Mouse (Mus musculus) kidney, adult 11 months (tissue): ENCODE measurements around the gene Snapin.

ENCODE experiments used
- DNase-seq: peaks from one replicate; pipeline ENCODE4 v3.0.0; 2022

Snapin gene

DNA sequence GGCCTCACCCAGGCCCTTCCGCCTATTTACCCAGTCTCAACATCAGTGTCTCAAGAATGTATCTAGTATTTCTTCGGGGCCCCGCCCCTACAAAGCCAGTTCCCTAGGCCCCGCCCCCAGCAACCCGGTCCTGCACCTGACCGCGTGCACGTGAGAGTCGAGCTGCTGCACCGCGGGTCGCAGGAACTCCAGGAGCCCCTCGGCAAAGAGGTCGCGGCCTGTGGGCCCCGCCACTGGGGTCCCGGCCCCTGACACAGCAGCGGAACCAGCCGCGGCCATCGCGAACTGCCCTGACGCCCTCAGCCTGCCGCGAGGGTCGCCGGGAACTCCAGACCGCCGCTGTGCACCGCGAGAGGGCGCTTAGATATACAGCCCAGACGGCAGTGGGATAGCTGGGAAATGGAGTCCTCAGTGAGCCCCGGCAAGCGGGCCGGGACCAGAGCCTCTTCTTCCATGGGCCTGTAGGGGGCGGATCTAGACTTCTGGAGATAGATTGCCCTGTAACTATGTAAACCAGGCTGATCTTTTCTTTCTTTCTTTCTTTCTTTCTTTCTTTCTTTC lies at the start of gene Snapin:
TSS of gene Snapin (minus strand) at position 338 of the 561 bp plus-strand sequence.
- peak; percentile 97 for DNase-seq

DNA sequence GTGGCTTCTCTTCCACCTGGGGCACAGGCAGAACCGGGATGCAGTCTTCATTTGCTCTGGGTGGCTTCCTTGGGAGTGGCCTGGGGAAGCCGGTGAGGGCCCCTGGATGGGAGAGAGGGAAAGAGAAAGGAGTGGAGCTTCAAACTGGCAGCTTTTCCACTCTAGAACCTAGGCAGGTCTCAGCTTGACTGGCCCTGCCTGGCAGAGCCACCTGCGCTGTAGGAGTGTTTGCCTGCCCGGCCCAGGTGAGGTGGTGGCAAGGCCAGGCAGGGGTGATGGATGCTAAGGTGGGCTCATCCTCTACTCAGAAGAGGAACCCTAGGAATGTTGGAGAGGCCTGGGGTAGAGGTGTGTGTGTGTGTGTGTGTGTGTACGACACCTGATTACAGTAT lies 47.1 kb upstream of the Snapin start:
- no peak for DNase-seq

- DNase-seq: peak; percentile 90
Measured at GRCm38 (mm10) chr3:90537141-90537904, 46.5 kb upstream of the Snapin start, which contains the start of gene S100a16. TSS of gene S100a16 (plus strand) at chr3:90537254.

- DNase-seq: no peak
Measured at GRCm38 (mm10) chr3:90535446-90535845, 44.6 kb upstream of the Snapin start.

DNA sequence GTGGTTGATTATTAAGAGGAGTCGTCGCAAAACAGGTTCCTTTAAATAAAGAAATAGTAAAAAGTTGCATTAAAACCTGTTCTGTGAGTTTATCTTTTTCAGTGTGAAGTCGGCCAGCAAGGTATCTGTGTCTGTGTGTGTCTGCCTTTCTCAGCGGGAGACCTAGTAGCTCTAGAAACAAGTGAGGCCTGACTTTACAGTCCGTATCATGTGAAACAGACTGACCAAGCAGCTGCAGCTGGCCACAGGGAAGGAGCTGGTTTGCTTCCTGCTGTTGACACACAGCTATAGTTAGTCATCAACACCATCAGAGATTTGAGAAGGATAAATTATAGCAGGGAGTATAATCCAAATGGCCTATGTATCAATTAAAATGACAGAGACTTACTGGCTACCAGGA lies 40.9 kb upstream of the Snapin start:
- no peak for DNase-seq

- DNase-seq: no peak
Measured at GRCm38 (mm10) chr3:90527291-90527873, 36.5 kb upstream of the Snapin start.

DNA sequence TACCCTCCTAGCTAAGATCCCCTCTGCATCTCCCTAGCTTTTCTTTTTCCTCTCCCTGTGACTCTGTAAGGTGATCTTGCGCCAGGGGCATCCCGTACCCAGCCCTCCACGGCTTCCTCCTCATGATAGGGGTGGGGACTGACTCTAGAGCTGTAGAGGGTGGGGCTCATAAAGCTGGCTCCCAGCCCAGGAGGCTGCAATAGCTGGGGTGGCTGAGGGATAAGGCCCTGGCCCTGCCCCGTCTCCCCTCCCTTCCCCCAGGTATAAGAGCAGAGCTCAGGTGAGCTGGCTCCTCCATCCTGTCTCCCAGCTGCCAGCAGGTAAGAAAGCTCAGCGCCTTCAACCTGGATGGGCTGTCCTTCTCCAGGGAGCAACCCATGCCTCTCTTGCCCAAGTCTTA lies 35.7 kb upstream of the Snapin start, which contains the start of gene S100a14:
TSS of gene S100a14 (plus strand) at position 277 of the 400 bp plus-strand sequence.
- DNase-seq: no peak

DNA sequence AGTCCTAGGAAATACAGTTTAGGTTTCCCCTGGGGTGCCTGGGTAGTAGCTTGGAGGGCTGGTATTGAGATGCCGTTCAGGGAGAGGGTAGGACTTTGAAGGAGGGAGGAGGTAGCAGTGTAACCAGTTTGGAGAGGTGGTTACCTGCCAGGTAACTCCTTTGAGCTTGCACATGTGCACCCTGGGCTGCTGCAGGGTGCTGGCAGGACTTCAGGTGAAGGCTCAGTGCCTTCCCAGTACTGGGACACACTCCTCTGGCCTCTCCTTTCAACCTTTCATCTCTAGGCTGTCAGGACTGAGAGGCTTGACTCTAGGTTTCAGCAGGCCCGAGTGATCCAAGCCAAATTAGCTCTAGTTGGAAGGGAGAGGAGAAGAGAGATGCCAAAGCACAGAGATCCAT lies 35.2 kb upstream of the Snapin start:
- no peak for DNase-seq

- peak; percentile 60 for DNase-seq
Measured at GRCm38 (mm10) chr3:90525421-90525820, 34.6 kb upstream of the Snapin start.

GRCm38 (mm10) chr3:90517711-90518110 lies 26.9 kb upstream of the Snapin start:
- DNase-seq: no peak

DNA sequence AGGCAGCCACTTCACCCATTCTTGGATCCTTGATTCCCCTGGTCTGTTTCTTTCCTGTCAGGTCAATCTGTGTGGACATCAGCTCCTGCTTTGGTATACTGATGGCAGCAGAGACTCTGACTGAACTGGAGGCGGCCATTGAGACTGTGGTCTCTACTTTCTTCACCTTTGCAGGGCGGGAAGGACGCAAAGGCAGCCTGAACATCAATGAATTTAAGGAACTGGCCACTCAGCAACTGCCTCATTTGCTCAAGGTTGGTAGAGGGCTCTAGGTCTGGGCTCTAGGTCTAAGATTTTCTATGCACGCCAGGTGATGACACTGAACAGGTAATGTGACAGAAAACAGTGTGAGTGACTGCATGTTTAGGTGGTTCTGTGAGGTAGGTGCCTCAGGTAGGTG lies 25.0 kb upstream of the Snapin start:
- DNase-seq: no peak

DNA sequence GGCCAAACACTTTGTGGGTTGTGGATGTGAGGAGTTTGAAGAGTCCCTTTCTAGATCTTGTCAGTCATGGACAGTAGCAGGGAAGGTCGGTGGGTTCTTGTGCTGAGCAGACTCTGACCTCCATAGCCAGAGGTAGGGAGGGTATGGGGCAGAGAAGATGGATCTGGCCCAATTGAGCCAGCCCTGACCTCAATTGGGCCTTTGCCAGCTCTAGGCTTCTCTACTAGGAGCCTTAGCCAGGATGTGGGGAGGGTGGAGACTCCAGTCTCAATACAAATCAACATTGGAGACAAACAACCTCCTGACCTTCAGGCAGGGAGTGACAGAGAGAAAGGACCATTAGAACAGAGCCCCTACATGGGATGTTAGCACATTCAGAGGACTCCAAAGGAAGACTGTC lies 24.4 kb upstream of the Snapin start:
- DNase-seq: peak; percentile 46

DNA sequence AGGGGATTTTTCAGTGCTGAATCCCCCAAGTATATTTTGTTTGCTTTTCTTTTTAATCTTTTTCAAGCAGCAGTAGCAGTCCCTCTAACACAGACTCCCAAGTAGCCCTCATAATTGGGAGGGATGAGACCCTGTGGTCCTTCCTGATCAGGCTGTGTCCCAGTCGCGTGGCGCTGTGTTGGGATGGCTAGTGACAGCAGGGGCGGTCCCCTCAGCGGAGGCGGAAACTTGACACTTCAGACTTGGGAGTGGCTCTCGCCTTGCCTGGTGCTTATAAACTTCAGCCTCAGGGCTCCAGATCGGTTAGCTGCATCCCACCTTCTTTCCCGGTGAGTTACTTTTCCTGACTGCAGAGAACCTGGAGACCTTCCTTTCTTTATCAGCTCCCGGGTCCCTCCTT lies 23.9 kb upstream of the Snapin start:
- peak; percentile 77 for DNase-seq

- peak; percentile 91 for DNase-seq
Measured at GRCm38 (mm10) chr3:90513796-90514590, 23.2 kb upstream of the Snapin start, which contains the start of the genes S100a1 and S100a13. TSS of gene S100a1 (minus strand) at chr3:90514392. TSS of gene S100a13 (plus strand) at chr3:90514435.

DNA sequence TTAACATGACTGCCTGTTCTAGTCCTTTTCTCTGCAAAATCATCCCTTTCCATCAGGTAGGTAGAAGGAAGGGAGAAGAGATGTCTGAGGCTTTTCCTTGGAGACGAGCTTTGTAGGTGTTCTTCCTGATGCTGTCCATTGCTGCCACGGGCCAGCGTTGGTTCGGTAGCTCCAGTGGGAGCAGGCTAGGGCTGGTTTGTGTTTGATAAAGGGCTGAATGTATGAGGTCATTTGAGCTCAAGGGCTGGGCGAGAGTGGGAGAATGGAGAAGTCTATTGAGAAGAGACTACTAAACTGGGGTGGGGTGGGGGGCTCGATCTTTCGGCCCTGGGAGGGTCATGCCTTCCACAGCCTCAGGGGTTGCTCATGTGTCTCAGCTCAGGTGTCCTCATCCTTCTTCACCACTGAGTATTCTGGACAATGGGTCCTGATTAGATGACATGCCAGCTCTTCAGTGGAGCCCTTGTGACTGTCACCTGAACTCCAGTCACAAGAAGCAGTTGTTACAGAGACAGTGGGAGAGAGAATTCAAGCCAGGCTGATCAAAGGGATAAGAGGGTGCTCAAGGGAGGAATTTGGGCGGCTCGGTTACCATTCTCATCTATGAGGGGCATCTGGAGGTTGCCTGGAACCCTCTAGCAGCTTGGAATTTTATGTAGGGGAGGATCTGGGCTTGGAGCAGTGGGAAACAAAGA lies 22.3 kb upstream of the Snapin start:
- DNase-seq: no peak

DNA sequence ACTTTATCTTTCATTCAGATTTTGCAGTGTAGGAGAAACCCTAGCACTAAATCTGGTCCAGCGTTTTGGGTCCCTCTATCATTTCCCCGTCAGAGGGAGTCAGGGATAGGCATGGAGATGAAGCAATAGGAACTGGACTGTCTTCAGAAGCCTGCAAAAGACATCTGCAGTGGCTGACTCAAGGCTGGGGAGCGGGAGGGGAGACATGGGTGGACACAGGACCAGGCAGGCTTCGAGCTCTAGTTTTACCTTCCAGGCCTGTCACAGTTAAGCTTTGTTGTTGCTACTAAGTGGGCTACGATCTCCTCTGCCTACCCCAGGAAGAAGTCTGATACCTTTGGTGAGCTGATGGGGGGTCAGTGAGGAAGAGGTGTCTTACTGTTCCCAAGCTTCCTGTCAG lies 21.4 kb upstream of the Snapin start:
- no peak for DNase-seq

DNA sequence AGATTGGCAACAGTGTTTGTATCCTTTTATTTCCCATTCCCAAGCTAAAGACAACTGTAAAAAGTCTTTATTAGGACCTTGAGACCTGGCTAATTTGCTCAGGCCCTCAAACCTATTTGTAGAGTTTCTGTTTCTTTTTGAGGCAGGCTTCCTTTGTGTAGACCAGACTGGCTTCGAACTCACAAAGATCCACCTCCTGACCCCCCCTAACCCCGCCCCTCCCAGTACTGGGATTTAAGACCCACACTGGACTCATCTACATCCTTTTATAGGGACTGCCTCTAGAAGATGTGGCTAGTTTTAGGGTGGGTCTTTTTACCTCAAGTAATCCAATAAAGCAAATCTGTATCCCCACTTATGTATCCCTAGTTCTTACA lies 18.9 kb upstream of the Snapin start:
- no peak for DNase-seq

DNA sequence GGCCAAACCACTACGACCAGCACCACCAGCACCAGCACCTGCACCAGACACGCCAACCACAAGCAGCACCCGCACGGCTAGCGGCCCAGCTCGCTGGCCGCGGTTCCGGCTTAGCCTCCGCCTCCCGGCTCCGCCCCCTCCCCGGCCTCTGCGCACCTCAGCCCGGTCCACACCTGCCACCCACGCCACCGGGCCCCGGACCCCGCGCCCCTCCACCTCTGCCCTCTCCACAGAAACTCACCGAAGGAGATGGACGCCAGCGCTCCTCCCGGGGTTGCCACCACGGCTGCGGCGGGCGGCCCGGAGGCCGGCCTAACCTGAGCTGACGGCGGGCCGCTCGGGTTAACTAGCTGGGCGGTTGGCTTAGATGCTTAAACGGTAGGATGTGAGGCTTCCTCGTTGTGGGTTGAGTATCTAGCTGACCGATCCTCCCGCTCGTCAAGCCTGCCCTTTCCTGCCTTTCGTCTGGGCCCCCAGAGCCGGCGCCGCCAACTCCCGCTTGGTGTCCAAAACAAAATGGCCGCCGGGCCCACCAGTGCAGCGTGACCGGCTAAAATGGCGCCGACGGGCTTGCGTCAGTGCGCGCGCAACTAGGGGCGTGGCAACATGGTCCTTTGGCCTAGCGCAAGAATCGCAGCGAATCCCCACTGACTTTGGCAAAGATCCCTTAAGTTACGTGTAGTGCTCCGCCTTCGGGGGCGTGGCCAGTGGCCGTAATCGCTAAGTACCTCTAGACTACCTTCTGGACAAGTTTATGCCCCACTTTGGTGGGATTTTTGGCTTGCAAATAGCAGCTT lies 18.3 kb upstream of the Snapin start, which contains the start of gene Chtop:
TSS of gene Chtop (minus strand) at position 549 of the 797 bp plus-strand sequence.
- peak; percentile 98 for DNase-seq

DNA sequence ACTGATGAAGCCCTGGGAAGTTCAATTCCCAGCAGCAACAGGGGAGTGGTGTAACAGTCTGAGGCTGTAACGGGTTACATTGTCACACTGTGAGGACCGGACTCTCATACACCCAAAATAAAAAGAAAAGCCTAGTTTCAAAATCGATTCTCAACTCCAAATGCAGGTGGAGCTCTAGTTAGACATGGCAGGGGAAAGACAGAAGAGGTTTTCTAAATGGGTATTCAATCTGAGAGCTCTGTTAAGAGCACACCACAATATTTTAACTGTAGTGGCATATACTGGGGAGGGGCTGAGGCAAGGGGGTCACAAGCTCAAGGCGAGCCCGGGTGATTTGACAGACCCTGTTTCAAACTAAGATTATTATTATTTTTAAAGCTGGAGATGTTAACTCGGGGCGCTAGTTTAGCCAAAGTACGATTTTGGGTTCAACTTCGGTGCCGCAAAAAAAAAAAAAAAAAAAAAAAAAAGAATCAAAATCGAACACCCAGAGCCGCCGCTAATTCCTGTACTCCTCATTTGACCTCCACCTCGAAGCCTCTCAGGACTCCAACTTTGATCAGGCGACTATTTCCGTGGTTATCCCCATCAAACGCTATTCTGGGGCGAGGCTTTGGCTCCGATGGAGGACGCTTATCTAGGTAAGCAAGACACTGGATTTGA lies 17.6 kb upstream of the Snapin start:
- no peak for DNase-seq

- no peak for DNase-seq
Measured at GRCm38 (mm10) chr3:90506362-90506761, 15.5 kb upstream of the Snapin start.

GRCm38 (mm10) chr3:90505216-90505615 lies 14.4 kb upstream of the Snapin start:
- no peak for DNase-seq
